Mouse (Mus musculus) B cell, adult 2 months (primary cell): ENCODE data around the gene Fam163b.
A peak's percentile ranks its signal among the peaks of the same experiment; 100 is the strongest.

Experiments
- DNase-seq, 2 experiments: peaks; one replicate each; pipeline ENCODE4 v3.0.0; 2022

Gene Fam163b

GRCm38 (mm10) chr2:27128990-27129389 lies 13.3 kb downstream of the Fam163b start:
- DNase-seq: peak; percentile 26 to 27

GRCm38 (mm10) chr2:27126496-27126895 lies 15.8 kb downstream of the Fam163b start:
- no peak for DNase-seq

GRCm38 (mm10) chr2:27125979-27126378 lies 16.3 kb downstream of the Fam163b start:
- DNase-seq: peak; percentile 85 to 86

- DNase-seq: no peak
Measured at GRCm38 (mm10) chr2:27123121-27123520, 19.2 kb downstream of the Fam163b start.

GRCm38 (mm10) chr2:27122578-27122977 lies 19.7 kb downstream of the Fam163b start:
- DNase-seq: peak; percentile 21 to 24

GRCm38 (mm10) chr2:27121626-27122355 lies 20.5 kb downstream of the Fam163b start:
- peak; percentile 82 to 86 for DNase-seq

GRCm38 (mm10) chr2:27120241-27120641 lies 22.1 kb downstream of the Fam163b start:
- no peak for DNase-seq

- no peak for DNase-seq
Measured at GRCm38 (mm10) chr2:27119766-27120165, 22.5 kb downstream of the Fam163b start.

- no peak for DNase-seq
Measured at GRCm38 (mm10) chr2:27118452-27118851, 23.8 kb downstream of the Fam163b start.

GRCm38 (mm10) chr2:27114169-27114568 lies 28.1 kb downstream of the Fam163b start:
- no peak for DNase-seq

- DNase-seq: no peak
Measured at GRCm38 (mm10) chr2:27112585-27112984, 29.7 kb downstream of the Fam163b start.

- DNase-seq: no peak
Measured at GRCm38 (mm10) chr2:27109052-27109451, 33.2 kb downstream of the Fam163b start.

GRCm38 (mm10) chr2:27108144-27108543 lies 34.1 kb downstream of the Fam163b start:
- no peak for DNase-seq

GRCm38 (mm10) chr2:27106816-27107215 lies 35.5 kb downstream of the Fam163b start:
- DNase-seq: no peak

- no peak for DNase-seq
Measured at GRCm38 (mm10) chr2:27103554-27103953, 38.7 kb downstream of the Fam163b start.

GRCm38 (mm10) chr2:27097776-27098175 lies 44.5 kb downstream of the Fam163b start:
- DNase-seq: peak in 1 of 2 experiments; percentile 39

- peak; percentile 31 to 40 for DNase-seq
Measured at GRCm38 (mm10) chr2:27097241-27097656, 45.0 kb downstream of the Fam163b start.

- no peak for DNase-seq
Measured at GRCm38 (mm10) chr2:27096341-27096981, 45.8 kb downstream of the Fam163b start.

GRCm38 (mm10) chr2:27095178-27095577 lies 47.1 kb downstream of the Fam163b start:
- no peak for DNase-seq

GRCm38 (mm10) chr2:27089238-27089637 lies 53.1 kb downstream of the Fam163b start:
- no peak for DNase-seq

- no peak for DNase-seq
Measured at GRCm38 (mm10) chr2:27088700-27089099, 53.6 kb downstream of the Fam163b start.

GRCm38 (mm10) chr2:27088071-27088644 lies 54.1 kb downstream of the Fam163b start:
- no peak for DNase-seq

GRCm38 (mm10) chr2:27087581-27087980 lies 54.7 kb downstream of the Fam163b start:
- no peak for DNase-seq

GRCm38 (mm10) chr2:27086483-27087010 lies 55.7 kb downstream of the Fam163b start:
- no peak for DNase-seq
